Mouse (Mus musculus): ENCODE results near the gene Wnk2.

The Wnk2 gene

GRCm38 (mm10) chr13:49134491-49134890, 13.3 kb downstream of the Wnk2 start:
- DNase-seq: peak; percentile 66

- peak; percentile 72 for DNase-seq
These were observed 14.7 kb downstream of the Wnk2 start for GRCm38 (mm10) chr13:49133125-49133524.

GRCm38 (mm10) chr13:49131946-49132687, 15.7 kb downstream of the Wnk2 start:
- DNase-seq: peak; percentile 67

GRCm38 (mm10) chr13:49131342-49131855, 16.4 kb downstream of the Wnk2 start:
- peak; percentile 49 for DNase-seq

GRCm38 (mm10) chr13:49129845-49130244, 18.0 kb downstream of the Wnk2 start:
- peak; percentile 67 for DNase-seq

GRCm38 (mm10) chr13:49129154-49129553, 18.7 kb downstream of the Wnk2 start:
- peak; percentile 33 for DNase-seq

- DNase-seq: peak; percentile 64
These were observed 19.8 kb downstream of the Wnk2 start for GRCm38 (mm10) chr13:49127844-49128631.

GRCm38 (mm10) chr13:49122106-49122505, 25.7 kb downstream of the Wnk2 start:
- DNase-seq: no peak

- DNase-seq: no peak
These were observed 30.3 kb downstream of the Wnk2 start for GRCm38 (mm10) chr13:49117563-49117962.

- DNase-seq: no peak
These were observed 32.9 kb downstream of the Wnk2 start for GRCm38 (mm10) chr13:49114921-49115320.

- DNase-seq: no peak
These were observed 33.7 kb downstream of the Wnk2 start for GRCm38 (mm10) chr13:49114116-49114515.

- DNase-seq: no peak
These were observed 34.5 kb downstream of the Wnk2 start for GRCm38 (mm10) chr13:49113345-49113744.

GRCm38 (mm10) chr13:49112652-49113051, 35.2 kb downstream of the Wnk2 start:
- DNase-seq: no peak

- no peak for DNase-seq
These were observed 38.1 kb downstream of the Wnk2 start for GRCm38 (mm10) chr13:49109665-49110064.

- DNase-seq: no peak
These were observed 39.5 kb downstream of the Wnk2 start for GRCm38 (mm10) chr13:49108119-49108846.

GRCm38 (mm10) chr13:49103913-49104312, 43.9 kb downstream of the Wnk2 start:
- peak; percentile 24 for DNase-seq

GRCm38 (mm10) chr13:49103235-49103634, 44.6 kb downstream of the Wnk2 start:
- peak; percentile 62 for DNase-seq

GRCm38 (mm10) chr13:49100417-49100816, 47.4 kb downstream of the Wnk2 start:
- DNase-seq: peak; percentile 44

GRCm38 (mm10) chr13:49096826-49097225, 51.0 kb downstream of the Wnk2 start:
- DNase-seq: no peak

GRCm38 (mm10) chr13:49094667-49095066, 53.1 kb downstream of the Wnk2 start:
- no peak for DNase-seq

- DNase-seq: peak; percentile 82
These were observed 54.3 kb downstream of the Wnk2 start for GRCm38 (mm10) chr13:49093471-49093891.

GRCm38 (mm10) chr13:49092596-49092995, 55.2 kb downstream of the Wnk2 start:
- no peak for DNase-seq

- peak; percentile 7 for DNase-seq
These were observed 57.6 kb downstream of the Wnk2 start for GRCm38 (mm10) chr13:49090176-49090575.
